Mouse (Mus musculus) adrenal gland, postnatal 14 days (tissue): ENCODE data around the gene Clec12b. TPM values are rescaled to one million over a fixed set of nuclear protein-coding genes. Genes with fewer than 3 reads are reported as not detected.
"Not testable (repeated sequence)": the region's sequence is repeated elsewhere in the genome, so short reads cannot be mapped to it uniquely, and the experiment has no call there.

ENCODE experiments used
- DNase-seq: peaks from one replicate; pipeline ENCODE4 v3.0.0; 2021; ENCODE audit warnings: mixed read lengths
- total RNA-seq: library from RNA; stranded (reverse); gene quantifications from 2 replicates; pipeline ENCODE4 v1.2.3, GENCODE M21; 2021

Clec12b gene
- total RNA-seq, 1 experiment from 2014 or later = 0.26 TPM

GRCm38 (mm10) chr6:129369374-129370132 lies 16.1 kb downstream of the Clec12b start:
- DNase-seq = no peak

GRCm38 (mm10) chr6:129365959-129366359 lies 19.7 kb downstream of the Clec12b start:
- DNase-seq = peak; percentile 67

DNA sequence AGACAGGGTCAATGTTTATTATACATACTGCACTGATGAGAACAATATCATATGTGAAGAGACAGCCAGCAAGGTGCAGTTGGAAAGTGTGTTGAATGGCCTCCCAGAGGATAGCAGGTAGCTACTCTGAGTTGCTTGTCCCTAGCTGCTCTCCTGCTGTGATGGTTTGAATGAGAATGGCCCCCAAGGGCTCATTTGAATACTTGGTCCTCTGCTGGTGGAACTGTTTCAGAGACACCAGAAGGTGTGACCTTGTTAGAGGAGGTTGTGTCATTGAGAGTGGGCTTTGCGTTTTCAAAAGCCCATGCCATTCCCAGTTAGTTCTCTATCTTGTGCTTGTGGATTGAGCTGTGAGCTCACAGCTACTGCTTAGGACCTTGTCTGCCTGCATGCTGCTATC lies 21.7 kb downstream of the Clec12b start:
- no peak for DNase-seq

DNA sequence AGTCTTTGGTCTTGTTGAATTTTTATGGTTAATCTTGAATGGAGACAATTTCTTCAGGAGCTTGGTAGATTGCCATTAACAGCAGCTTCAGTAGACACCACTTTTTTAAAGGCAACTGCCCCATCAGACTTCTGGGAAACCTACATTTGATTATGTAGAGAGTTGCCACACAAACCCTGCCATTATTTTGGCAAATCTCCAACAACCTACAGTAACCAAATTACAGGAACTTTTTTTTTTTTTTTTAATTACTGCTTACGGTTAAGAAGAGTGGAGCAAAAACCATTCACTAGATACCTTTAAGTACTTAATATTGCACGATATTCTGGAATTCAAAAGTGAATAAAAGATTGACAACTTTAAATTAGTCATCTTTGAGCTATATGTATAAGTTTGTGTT lies 26.2 kb downstream of the Clec12b start:
- DNase-seq = no peak

GRCm38 (mm10) chr6:129356430-129356829 lies 29.2 kb downstream of the Clec12b start:
- DNase-seq = no peak

- DNase-seq = no peak
Observed at GRCm38 (mm10) chr6:129355774-129356173, 29.9 kb downstream of the Clec12b start.

- DNase-seq = no peak
Observed at GRCm38 (mm10) chr6:129351091-129351490, 34.6 kb downstream of the Clec12b start.

- DNase-seq = no peak
Observed at GRCm38 (mm10) chr6:129349524-129350352, 35.9 kb downstream of the Clec12b start.

GRCm38 (mm10) chr6:129344408-129344807 lies 41.3 kb downstream of the Clec12b start:
- no peak for DNase-seq

GRCm38 (mm10) chr6:129342391-129342790 lies 43.3 kb downstream of the Clec12b start, which contains the start of gene Clec12a:
Clec12a (plus strand) TSS chr6:129342691.
- DNase-seq = not testable (repeated sequence)

- DNase-seq = no peak
Observed at GRCm38 (mm10) chr6:129337751-129338150, 47.9 kb downstream of the Clec12b start.

DNA sequence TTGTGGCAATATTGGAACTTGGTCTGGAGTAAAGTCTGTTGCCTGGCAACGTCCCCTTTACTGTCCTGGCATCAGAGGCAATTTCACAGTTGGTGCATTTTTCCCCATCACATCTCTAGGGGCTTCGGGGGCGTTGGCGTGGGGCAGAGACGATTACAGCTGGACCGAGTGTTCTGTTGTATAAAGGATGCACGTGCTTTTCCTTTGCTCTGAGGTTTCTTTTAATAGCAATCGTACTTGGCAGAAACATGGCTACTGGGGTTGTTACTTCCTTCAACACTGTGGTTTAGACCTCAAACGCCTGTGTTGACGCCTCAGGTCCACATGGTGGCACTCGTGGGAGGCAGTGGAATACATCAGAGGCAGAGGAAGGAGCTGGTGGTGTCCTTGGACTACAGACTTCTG lies 52.0 kb downstream of the Clec12b start:
- DNase-seq = peak; percentile 53

GRCm38 (mm10) chr6:129331610-129332009 lies 54.1 kb downstream of the Clec12b start, which contains the start of gene 4922502D21Rik:
4922502D21Rik (minus strand) TSS chr6:129331796.
- no peak for DNase-seq

DNA sequence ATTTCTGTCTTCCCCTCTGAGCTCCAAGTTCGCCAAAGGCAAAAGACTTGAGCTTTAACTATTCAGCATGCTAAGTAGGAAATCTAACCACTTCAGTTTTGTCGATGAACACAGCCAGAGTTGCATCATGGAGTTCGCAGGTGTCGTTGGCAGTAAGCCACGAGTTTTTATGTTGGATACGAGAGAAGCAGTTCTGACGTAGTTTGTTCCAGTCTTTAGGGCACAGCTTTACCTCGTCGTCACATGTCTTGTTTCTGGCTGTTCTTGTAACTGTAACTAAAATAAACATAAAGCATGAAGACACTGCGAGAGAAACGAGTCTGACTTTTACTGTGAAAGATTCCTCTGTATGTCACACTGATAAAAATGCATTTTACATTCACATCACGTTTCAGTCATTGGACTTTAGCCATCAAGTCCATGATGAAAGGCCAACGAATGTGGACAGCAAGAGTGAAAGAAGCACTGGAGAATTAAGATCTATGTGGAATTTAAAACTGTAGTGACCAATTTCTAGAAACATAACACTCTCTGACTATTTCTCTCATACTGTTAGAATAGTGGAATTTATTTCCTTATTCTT lies 59.0 kb downstream of the Clec12b start:
- DNase-seq = no peak

DNA sequence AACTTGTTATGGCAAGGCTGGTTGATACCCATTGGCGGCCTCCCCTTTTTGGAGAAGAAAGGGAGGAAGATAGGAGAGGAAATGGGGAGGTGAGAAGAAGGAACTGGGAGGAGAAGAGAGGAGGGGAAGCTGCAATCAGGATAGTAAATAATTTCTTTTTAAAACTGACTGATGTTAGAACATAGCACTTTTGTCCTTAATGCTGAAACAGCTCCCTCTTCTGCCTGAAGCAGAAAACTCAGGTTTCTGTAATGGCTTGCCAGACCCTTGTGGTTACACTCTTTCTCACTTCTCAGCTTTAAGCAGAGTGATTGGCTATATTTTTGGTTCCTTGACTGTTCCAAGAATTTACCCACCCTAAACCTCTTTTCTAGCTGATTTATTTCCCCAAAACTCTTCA lies 59.7 kb downstream of the Clec12b start:
- no peak for DNase-seq

Other genes with a start within 250 kb of the Clec12b start
- gene Clec2d, start 205.3 kb downstream of the Clec12b start, total RNA-seq = 86.4 and 109 TPM in 2 replicates
- 0.56 and 4.0 TPM in 2 replicates for gene Cd69, start 110.4 kb downstream of the Clec12b start, total RNA-seq
- gene 4922502D21Rik, start 54.1 kb downstream of the Clec12b start, total RNA-seq = not detected in 2 replicates
- gene Clec12a, start 43.2 kb downstream of the Clec12b start, total RNA-seq = 0.67 and 0.79 TPM in 2 replicates
- gene Clec1b, start 11.4 kb upstream of the Clec12b start, total RNA-seq = 2.4 and 3.1 TPM in 2 replicates
- 0.82 and 1.4 TPM in 2 replicates for gene Clec9a, start 23.0 kb upstream of the Clec12b start, total RNA-seq
- gene Clec1a, start 66.1 kb upstream of the Clec12b start, total RNA-seq = 7.9 and 14.0 TPM in 2 replicates
- gene Olr1, start 121.3 kb upstream of the Clec12b start, total RNA-seq = 1.1 TPM in 1 of 2 replicates, not detected in the other
- gene Tmem52b, start 126.7 kb upstream of the Clec12b start, total RNA-seq = not detected in 2 replicates
- gene Gabarapl1, start 147.3 kb upstream of the Clec12b start, total RNA-seq = 216 and 263 TPM in 2 replicates
- gene Klre1, start 192.0 kb upstream of the Clec12b start, total RNA-seq = not detected in 2 replicates
- gene Klrd1, start 205.9 kb upstream of the Clec12b start, total RNA-seq = 3.0 TPM in 1 of 2 replicates, not detected in the other
- gene Klrk1, start 238.0 kb upstream of the Clec12b start, total RNA-seq = 1.5 TPM in 1 of 2 replicates, not detected in the other